Mouse (Mus musculus): ENCODE data around the gene Zfyve28.

GRCm38 (mm10) chr5:34235056-34235455 is 53.2 kb downstream of the Zfyve28 start:
- TF ChIP-seq CTCF (conservative IDR thresholded peaks at IDR 0.05; ENCODE audit: insufficient read depth, insufficient read length, low read depth, low read length) (no peak), POLR2A (IDR thresholded peaks at IDR 0.05; ENCODE audit: low read depth, low read length) (no peak)
